Mouse (Mus musculus) cortical plate, adult 2 months (tissue): ENCODE measurements around the gene Tas1r3.

ENCODE experiments used
- CTCF ChIP-seq: fragments of 200-500 bp; IDR thresholded peaks from 2 replicates; pipeline ENCODE4 v1.5.1; 2011; ENCODE audit warnings: mild to moderate bottlenecking, control low read depth, low read length; ENCODE audit not compliant: insufficient read depth; ENCODE audit errors: extremely low read depth
- POLR2A ChIP-seq: fragments of 200-500 bp; IDR thresholded peaks from 2 replicates; pipeline ENCODE4 v1.6.1; 2011; ENCODE audit warnings: mild to moderate bottlenecking, low read length, control low read depth; ENCODE audit not compliant: insufficient read depth; ENCODE audit errors: extremely low read depth

GRCm38 (mm10) chr4:155811929-155812664 is 51.1 kb downstream of the Tas1r3 start, which contains the start of gene Ccnl2:
- 0 out of 2 replicates have a peak, but pooled peaks have one; percentile 9 for TF ChIP-seq POLR2A
- TF ChIP-seq CTCF = no peak
